Mouse (Mus musculus) lung, adult 2 months (tissue): ENCODE data around the gene Nbea. TPM values are rescaled to one million over a fixed set of nuclear protein-coding genes. Genes with fewer than 3 reads are reported as not detected.
"Not testable (repeated sequence)": the region's sequence is repeated elsewhere in the genome, so short reads cannot be mapped to it uniquely, and the experiment has no call there.

ENCODE experiments used
- DNase-seq: peaks from one replicate; pipeline ENCODE4 v3.0.0; 2022
- H3K4me1 ChIP-seq: fragments of 200-500 bp; 2 replicates; pipeline ENCODE4 v1.6.1; 2011; ENCODE audit warnings: low read length; ENCODE audit not compliant: control insufficient read depth, insufficient read depth
- H3K4me3 ChIP-seq: fragments of 200-500 bp; replicated peaks from 2 replicates; pipeline ENCODE3; 2011; ENCODE audit warnings: low read depth, mild to moderate bottlenecking, control low read depth, low read length; ENCODE audit errors: extremely low read depth
- CTCF ChIP-seq: fragments of 200-500 bp; IDR thresholded peaks from 2 replicates; pipeline ENCODE4 v1.5.1; 2011; ENCODE audit warnings: mild to moderate bottlenecking, low read length, control low read depth; ENCODE audit not compliant: insufficient read depth
- POLR2A ChIP-seq: fragments of 200-500 bp; IDR thresholded peaks from 2 replicates; pipeline ENCODE4 v1.6.1; 2011; ENCODE audit warnings: low read depth, mild to moderate bottlenecking, control low read depth, low read length, borderline replicate concordance; ENCODE audit errors: extremely low read depth
- WGBS: fragments of 180-500 bp; shearing (Covaris S2); methylation state at CpG from one replicate; pipeline ENCODE4 v1.1.7; 2018; 5-methylcytosine and 5-hydroxymethylcytosine counted together
- polyA plus RNA-seq: library from polyadenylated mRNA; depleted of rRNA; stranded (reverse); fragments of >200 nt; gene quantifications from 2 replicates; pipeline ENCODE4 v1.2.3, GENCODE M21; 2012

Gene Nbea
- polyA plus RNA-seq, 1 experiment: 12.5 TPM

DNA sequence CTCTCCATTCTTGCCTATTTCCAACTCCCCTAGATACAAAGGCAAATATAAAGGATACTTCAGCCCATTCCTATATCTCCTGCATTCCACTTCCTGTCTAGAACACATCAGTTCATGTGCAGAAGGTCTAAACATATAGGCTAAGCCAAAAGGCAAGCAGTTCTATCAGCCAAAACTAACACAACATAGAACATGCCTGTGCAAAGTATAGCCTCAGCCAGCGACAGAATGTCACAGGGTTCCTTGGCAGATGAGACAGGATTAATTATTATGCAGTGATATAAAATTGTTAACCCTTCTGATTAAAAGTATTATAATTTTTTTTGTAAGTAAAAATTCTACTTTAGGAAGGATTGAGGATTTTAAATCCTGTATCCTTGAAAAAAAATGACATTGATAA lies 140.4 kb downstream of the Nbea start:
- TF ChIP-seq POLR2A (no peak), CTCF (no peak)

DNA sequence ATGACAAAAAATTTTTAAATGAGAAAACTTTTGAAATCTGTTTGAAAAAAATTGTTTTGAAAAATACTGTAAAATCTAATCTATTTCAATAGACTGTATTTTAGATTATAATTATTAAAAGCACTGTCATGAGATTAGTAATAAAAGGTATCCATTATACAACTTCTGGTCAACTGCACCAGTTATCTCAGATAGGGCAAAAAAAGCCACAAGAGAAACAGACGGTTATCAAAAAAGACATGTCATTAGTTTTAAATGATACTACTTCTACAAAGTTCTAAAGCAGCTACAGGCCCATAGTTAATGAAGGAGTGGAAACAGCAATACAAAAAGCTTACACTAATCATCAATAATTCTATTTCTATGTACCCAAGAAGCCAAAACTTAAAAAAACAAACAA lies 144.0 kb downstream of the Nbea start:
- no peak for DNase-seq
- no peak overlapping the region for H3K4me3 ChIP-seq
- TF ChIP-seq POLR2A: no peak
- TF ChIP-seq CTCF: no peak
- 91% methylated on average over 1 of the region's 1 CpGs for WGBS
- H3K4me1 ChIP-seq: no peaks in the 10 kb centered on the region

More for the DNA sequence above, 140.4 kb downstream of the Nbea start:
- H3K4me1 ChIP-seq: no peaks in the 10 kb centered on the region; the same call in 1 of the 2 replicates
- WGBS: 91% methylated on average over 1 of the region's 1 CpGs
- DNase-seq: no peak
- no peak overlapping the region for H3K4me3 ChIP-seq

DNA sequence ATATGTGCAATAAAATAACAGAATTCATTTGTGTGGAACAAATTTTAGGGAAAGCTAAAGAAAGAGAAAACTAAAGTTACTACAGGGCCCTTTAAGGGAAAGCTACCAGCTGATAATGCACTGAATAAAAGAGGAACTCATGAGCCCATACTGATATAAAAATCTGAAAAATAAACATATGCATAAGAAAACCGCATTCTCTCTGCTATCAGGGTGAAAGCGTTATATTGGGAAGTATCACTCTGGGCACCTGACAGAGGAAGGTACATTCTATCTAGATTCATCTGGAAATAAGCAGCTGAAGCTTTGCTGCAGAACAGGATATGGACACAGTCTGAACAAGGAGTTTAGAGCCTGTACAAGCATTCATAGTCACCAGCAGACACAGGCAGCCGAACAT lies 148.9 kb downstream of the Nbea start:
- H3K4me3 ChIP-seq: no peak overlapping the region
- WGBS: 59% methylated on average over 3 of the region's 3 CpGs
- no peak for DNase-seq
- TF ChIP-seq CTCF: no peak
- no peak for TF ChIP-seq POLR2A
- no peaks in the 10 kb centered on the region for H3K4me1 ChIP-seq

DNA sequence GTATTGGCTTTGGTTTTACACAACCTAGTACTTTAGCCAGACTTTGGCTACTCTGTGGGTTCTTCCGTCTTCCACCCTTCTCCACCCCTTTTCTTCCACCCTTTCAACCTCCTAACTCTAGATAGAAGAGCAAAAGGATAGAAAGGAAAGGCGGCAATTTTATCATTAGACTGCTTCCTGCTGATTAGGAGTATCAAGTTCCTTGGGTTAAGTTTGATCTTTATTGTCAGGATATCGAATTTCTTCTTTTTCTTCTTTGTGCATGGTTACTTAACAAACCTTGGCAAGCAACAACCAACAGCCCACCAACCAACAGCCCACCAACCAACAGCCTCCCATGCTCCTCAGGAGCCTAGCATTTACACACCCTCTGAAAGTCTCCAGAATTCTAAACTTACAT lies 165.0 kb downstream of the Nbea start:
- TF ChIP-seq CTCF: no peak
- TF ChIP-seq POLR2A: no peak
- WGBS: 96% methylated on average over 3 of the region's 3 CpGs
- no peaks in the 10 kb centered on the region for H3K4me1 ChIP-seq
- no peak for DNase-seq
- no peak overlapping the region for H3K4me3 ChIP-seq

DNA sequence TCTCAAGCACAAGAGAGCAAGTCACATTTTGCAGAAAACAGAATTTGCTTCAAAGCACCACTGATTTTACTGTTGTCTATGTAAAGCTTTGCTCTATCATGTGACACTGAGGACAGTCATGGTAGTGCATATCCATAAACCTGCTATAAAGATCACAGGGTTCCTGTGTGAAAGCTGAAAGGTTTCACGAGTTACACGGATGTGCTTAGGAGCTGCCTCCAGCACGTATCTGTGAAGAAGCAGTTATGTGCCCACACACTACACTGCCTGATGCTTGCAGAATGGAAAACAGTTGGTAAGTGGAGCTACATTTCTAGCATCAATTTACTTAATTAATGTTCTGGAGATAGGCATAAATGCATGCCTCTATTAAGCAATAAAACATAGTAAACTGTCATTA lies 172.4 kb downstream of the Nbea start:
- Histone ChIP-seq H3K4me3 (no peak overlapping the region), H3K4me1 (no peaks in the 10 kb centered on the region)
- no peak for TF ChIP-seq CTCF
- TF ChIP-seq POLR2A: no peak
- WGBS: 87% methylated on average over 3 of the region's 3 CpGs
- no peak for DNase-seq

DNA sequence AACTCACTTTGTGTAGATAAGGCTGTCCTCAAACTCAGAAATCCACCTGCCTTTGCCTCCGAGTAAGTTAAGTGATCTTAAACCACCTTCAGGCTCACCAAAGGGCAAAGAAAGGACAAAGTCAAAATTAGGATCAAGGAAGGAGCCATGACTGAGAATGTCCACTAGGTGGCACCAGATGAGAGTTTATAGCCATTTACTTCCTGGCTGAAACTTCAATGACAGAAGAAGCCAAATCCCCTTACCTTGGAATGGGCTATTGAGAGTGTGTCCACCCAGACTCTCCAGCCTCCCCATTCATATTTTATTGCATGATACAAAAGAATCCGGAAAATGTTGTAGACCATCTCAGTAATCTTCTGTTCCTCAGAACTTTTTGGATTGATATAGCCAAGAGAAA lies 175.5 kb downstream of the Nbea start:
- 10% methylated on average over 2 of the region's 2 CpGs for WGBS
- no peak overlapping the region for H3K4me3 ChIP-seq
- DNase-seq: peak; percentile 12
- TF ChIP-seq CTCF (0 out of 2 replicates have a peak, but pooled peaks have one; percentile 34), POLR2A (no peak)
- no peaks in the 10 kb centered on the region for H3K4me1 ChIP-seq

DNA sequence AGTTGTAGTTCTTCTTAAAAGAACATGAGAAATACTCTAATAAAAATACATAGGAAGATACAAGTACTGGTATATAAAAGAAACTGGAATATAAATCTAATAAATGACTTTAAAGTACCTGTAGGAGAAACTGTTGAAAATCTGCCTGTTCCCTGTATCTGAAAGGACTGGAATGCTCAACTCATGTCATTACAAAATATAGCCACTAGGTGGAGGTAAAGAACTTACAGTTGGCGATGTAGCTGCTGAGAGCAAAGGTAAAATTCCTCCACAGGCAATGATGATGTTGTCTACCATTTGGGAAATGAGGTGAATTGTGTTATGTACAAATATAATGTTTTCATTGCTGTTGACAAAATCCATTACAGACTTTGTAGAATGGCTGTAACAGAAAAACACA lies 183.2 kb downstream of the Nbea start:
- no peak for DNase-seq
- no peaks in the 10 kb centered on the region for H3K4me1 ChIP-seq
- 3% methylated on average over 1 of the region's 1 CpGs for WGBS
- TF ChIP-seq CTCF: peak; percentile 26; the same call in 1 of the 2 replicates
- no peak for TF ChIP-seq POLR2A
- H3K4me3 ChIP-seq: no peak overlapping the region

DNA sequence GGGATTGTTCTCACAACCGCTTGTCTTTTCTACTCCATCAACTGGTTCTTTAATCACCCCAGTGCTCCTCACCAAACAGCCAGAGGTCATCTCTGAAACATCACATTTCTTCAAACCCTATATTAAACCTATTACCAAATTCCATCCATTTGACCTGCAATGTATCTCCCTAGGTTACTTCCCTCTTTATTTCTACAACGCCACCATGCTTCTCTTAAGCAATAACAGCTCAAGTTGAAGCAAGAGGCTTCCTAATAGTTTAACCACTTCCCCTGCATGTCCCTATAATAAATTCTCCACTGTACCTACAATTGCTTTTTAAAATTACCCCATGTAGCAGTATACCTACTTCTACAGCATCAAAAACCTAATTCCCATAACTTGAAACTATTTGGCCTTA lies 205.1 kb downstream of the Nbea start:
- no peak for DNase-seq
- Histone ChIP-seq H3K4me3 (no peak overlapping the region), H3K4me1 (no peaks in the 10 kb centered on the region)
- TF ChIP-seq CTCF (no peak), POLR2A (no peak)
- WGBS: 95% methylated on average over 2 of the region's 2 CpGs

DNA sequence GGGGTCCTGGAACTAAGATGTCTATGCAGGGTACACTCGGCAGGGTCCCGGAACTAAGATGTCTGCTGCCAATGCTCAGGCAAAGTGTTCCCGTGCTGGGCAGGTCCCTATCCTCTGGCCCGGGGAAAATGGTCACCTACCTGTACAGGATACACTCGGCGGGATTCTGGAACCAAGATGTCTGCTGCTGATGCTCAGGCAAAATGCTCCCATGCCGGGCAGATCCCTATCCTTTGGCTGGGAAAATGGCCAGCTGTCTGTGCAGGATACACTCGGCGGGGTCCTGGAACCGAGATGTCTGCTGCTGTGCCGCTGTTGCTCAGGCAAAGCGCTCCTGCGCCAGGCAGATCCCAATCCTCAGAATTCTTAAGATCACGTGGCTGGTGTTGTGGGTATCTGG lies 206.5 kb downstream of the Nbea start:
- not testable (repeated sequence) for H3K4me1 ChIP-seq, H3K4me3 ChIP-seq, DNase-seq
- WGBS: 97% methylated on average over 14 of the region's 14 CpGs

DNA sequence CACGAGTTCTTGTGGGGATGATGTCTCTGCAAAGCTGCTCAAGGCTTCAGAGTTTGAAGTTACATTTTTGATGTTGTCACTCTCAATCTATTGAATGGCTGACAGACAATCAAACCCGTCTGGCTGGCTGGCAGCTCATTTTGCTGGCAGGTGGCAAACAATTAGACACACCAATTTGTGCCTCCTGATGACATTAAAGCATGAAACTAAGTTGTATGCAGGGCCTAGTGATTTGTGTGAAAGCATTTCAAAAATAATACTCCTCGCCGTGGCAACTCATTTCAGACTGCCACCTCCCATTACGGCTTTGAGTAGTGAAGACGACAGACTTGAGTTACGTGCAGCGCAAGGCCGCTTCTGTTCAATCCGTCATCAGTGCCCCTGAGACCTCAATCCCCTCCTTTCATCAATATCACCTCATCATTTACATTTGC lies 217.8 kb downstream of the Nbea start:
- Histone ChIP-seq H3K4me1 (no peaks in the 10 kb centered on the region), H3K4me3 (no peak overlapping the region)
- TF ChIP-seq CTCF (no peak), POLR2A (no peak)
- no peak for DNase-seq
- WGBS: 80% methylated on average over 10 of the region's 10 CpGs

DNA sequence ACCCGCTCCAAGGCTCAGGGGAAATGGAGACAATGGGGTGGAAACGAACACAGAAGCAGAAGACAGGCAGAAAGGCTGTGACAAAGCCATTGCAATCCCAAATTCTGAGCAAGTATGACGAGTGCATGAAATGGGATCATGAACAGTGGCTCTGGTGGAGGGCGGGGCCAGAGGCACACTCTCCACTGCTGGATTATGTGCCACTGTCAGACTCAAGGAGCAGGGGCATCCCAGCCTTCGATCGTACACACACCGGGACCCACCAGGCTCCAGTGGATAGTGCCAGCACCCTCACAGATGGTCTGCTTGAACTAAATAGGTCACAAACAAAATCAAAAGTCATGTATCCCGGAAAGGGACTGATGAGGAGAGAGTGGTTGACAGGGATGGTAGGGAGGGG lies 220.5 kb downstream of the Nbea start:
- DNase-seq: no peak
- TF ChIP-seq POLR2A (no peak), CTCF (no peak)
- Histone ChIP-seq H3K4me3 (no peak overlapping the region), H3K4me1 (no peaks in the 10 kb centered on the region)
- WGBS: 78% methylated on average over 8 of the region's 8 CpGs
